Mouse (Mus musculus) liver, embryonic 14 days (tissue): Measurements from ENCODE around the gene Tatdn2. TPM values are rescaled to one million over a fixed set of nuclear protein-coding genes. Genes with fewer than 3 reads are reported as not detected.

ENCODE experiments used
- polyA plus RNA-seq: library from polyadenylated mRNA; depleted of rRNA; stranded (reverse); fragments of >200 nt; gene quantifications from 2 replicates; pipeline ENCODE4 v1.2.3, GENCODE M21; 2012; rRNA removed

Gene Tatdn2
- 14.0 and 17.2 TPM in 2 replicates for polyA plus RNA-seq

DNA sequence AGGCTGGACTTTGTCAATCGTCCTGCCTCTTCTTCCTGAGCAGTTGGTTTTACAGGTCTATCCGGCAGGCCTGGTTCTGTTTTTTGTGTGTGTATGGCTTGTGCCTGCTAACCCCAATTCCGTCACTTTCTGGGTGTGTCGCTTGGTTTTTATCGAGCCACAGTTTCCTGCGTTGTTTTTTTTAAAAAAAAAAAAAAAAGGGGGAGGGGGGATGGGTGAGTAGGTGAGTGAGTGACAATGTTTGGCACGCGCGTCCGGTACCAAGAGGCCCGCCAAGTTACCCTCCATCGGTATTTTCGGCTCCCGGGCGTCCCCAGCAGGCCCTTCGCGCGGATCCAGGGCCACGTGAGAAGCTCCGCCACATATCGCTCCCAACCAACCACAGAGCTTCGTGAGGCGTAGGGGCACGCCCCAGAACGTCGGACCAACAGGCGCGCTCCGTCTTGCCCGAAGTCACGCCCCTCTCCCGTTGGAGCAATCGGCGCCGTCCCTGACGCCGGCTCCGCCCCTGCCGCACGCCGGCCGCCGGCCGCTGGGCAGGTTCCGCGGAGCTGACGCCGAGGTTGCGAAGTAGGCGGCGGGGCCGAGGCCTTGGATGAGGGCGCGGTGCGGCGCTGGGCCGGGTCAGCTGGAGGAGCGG, at the start of gene Tatdn2:
Gene Tatdn2 (plus strand): TSS at position 469 of the 640 bp plus-strand sequence.

DNA sequence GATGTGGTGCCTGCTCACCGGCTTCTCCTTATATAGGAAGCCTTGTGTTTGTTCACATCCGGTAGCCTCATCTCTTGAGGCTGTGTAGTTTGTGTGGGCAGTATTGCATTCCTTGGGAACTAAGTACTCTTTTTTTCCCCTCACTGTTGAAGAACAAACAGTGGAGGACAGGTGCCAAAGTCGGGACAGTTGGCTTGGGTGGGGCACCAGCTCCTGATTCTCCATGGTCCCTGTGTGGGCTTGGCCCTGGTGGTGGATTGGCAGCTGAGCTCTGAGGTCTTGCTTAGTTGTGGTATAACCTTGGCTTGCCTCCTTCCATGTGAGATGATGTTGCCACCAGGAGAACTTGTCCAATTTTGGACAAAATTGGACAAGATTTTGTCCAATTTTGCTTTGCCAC, 23.0 kb downstream of the Tatdn2 start, which contains the start of gene Ghrl:
Gene Ghrl (minus strand): TSS at position 3 of the 400 bp plus-strand sequence.

DNA sequence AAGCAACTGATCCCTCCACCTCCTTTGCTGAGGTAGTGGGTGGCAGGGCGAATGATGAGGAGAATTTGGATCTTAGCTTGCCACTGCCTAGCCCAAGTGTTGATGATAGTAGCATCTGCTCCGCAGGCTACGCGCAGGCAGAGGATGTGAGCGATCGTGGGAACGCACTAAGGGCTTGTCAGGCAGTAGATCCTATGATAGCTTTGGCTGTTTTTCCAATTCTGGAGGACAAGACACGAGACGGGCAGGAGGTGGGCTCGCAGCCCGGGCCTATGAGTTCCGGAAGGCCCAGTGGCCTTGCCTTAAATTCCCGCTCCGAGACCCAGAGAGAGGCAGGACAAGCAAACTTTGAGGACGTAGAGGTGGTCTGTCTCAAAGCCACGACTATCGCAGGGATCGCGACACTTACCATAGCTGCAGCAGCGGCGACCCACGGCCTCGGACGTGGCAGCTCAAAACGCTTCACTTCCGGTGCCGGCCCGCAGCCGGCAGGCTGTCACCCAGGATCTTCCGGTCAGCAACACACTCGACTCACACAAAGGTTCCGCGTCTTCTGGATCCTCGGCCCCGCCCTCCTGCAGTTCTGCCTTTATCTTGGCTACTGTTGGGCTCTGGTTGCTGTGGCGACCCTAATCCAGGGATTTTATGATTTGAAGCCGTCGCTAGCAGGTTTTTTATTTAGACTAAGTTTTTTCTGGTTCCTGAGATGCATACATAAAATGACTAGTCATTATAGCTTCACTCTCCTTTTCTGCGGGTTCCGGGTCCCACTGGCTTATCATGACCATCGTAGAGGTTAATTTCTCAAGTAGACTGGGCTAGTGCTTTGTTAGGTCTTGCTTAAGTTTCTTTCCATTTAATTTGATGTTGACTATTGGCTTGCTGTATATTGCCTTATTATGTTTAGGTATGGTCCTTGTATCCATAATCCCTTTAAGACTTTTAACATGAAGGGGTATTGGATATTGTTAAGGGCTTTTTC, 43.7 kb downstream of the Tatdn2 start, which contains the start of gene Sec13:
Gene Sec13 (minus strand): TSS at position 508 of the 982 bp plus-strand sequence.

Other genes with a start within 250 kb of the Tatdn2 start
- 0.08 and 0.14 TPM in 2 replicates for gene Il17re, start 238.6 kb upstream of the Tatdn2 start, polyA plus RNA-seq
- gene Il17rc, start 225.6 kb upstream of the Tatdn2 start, polyA plus RNA-seq, result 3.1 and 3.4 TPM in 2 replicates
- gene Creld1, start 213.8 kb upstream of the Tatdn2 start, polyA plus RNA-seq, result 2.8 and 3.3 TPM in 2 replicates
- 0.01 TPM in 1 of 2 replicates, not detected in the other for gene Prrt3, start 195.1 kb upstream of the Tatdn2 start, polyA plus RNA-seq
- 19.8 and 23.1 TPM in 2 replicates for gene Emc3, start 165.4 kb upstream of the Tatdn2 start, polyA plus RNA-seq
- gene Fancd2, start 165.4 kb upstream of the Tatdn2 start, polyA plus RNA-seq, result 7.8 and 9.5 TPM in 2 replicates
- not detected in 2 replicates for gene Fancd2os, start 96.3 kb upstream of the Tatdn2 start, polyA plus RNA-seq
- gene Brk1, start 92.3 kb upstream of the Tatdn2 start, polyA plus RNA-seq, result 67.4 and 76.9 TPM in 2 replicates
- gene Vhl, start 73.1 kb upstream of the Tatdn2 start, polyA plus RNA-seq, result 3.8 and 4.0 TPM in 2 replicates
- gene Irak2, start 58.6 kb upstream of the Tatdn2 start, polyA plus RNA-seq, result 21.7 and 29.0 TPM in 2 replicates
- 0.07 and 0.36 TPM in 2 replicates for gene Ghrl, start 22.8 kb downstream of the Tatdn2 start, polyA plus RNA-seq
- gene Sec13, start 43.7 kb downstream of the Tatdn2 start, polyA plus RNA-seq, result 91.0 and 103 TPM in 2 replicates